Mouse (Mus musculus) thymus, adult 2 months (tissue): ENCODE data around the gene Mcmbp.

Experiments used
- CTCF ChIP-seq: fragments of 200-500 bp; IDR thresholded peaks from 2 replicates; pipeline ENCODE4 v1.5.1; 2012; ENCODE audit warnings: mild to moderate bottlenecking, control low read depth, low read length, moderate library complexity, borderline replicate concordance; ENCODE audit not compliant: control insufficient read depth, poor library complexity, insufficient read depth; ENCODE audit errors: extremely low read depth
- POLR2A ChIP-seq: fragments of 200-500 bp; IDR thresholded peaks from 2 replicates; pipeline ENCODE4 v1.6.1; 2012; ENCODE audit warnings: mild to moderate bottlenecking, low read length, control low read depth, moderate library complexity; ENCODE audit not compliant: control insufficient read depth, poor library complexity, insufficient read depth; ENCODE audit errors: extremely low read depth

DNA sequence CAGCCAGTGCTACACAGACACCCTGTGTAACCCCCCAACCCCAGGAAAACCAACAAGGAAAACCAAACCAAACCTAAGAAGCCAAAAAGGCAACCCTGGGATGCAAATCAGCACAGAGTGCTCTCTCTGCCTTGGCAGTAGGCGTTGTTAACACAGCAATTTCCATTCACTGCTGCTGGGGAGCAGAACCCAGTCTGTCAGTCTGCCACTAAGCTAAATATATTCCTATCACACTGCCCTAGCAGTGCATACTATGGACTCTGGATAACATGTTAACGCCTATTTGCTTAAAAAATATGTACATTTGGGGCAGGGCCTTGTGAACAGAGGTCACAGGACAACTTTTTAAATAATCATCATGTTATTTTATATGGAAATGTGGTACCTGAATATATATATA is 8.7 kb downstream of the Mcmbp start:
- no peak for TF ChIP-seq CTCF
- no peak for TF ChIP-seq POLR2A
